Mouse (Mus musculus): ENCODE data around the gene Ahcyl1.

Gene Ahcyl1

GRCm38 (mm10) chr3:107621286-107622075, 74.9 kb downstream of the Ahcyl1 start:
- no peak for DNase-seq (ENCODE audit: low read depth in 2 of 2, low spot score in 2 of 2)

GRCm38 (mm10) chr3:107619911-107620310, 76.4 kb downstream of the Ahcyl1 start:
- no peak for DNase-seq (ENCODE audit: low read depth in 2 of 2, low spot score in 2 of 2)

DNA sequence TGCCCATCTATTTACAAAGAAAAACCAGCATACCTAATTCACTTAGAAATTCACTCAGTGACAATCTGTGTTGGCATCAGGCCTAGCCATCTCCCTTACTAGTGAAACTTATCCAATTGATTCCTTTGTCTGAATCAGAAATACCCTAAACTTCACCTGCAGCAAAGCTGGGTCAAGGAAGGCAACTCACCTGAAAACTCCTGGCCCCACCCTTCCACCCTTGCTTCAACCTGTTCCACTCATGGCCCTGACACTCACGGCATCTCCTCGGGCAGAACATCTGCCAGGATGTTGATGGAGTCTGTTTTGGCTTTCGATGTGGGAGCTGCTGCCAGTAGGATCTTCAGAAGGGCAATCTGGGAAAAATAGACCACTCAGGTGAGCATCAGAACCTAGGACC, 78.6 kb downstream of the Ahcyl1 start:
- DNase-seq (ENCODE audit: low read depth in 2 of 2, low spot score in 2 of 2): no peak

Data from CD8-positive naive resting alpha-beta T cell, adult 2 months (primary cell).